Mouse (Mus musculus) kidney, adult 9 months (tissue): ENCODE measurements at regions not wholly inside any gene's neighbourhood (a gene's known extent, or its start where the extent isn't known, plus 50 kb on each side); places are given as distances from the start of the nearest gene placed in this dataset.

Experiments
- DNase-seq: peaks from one replicate; pipeline ENCODE4 v3.0.0; 2022

DNA sequence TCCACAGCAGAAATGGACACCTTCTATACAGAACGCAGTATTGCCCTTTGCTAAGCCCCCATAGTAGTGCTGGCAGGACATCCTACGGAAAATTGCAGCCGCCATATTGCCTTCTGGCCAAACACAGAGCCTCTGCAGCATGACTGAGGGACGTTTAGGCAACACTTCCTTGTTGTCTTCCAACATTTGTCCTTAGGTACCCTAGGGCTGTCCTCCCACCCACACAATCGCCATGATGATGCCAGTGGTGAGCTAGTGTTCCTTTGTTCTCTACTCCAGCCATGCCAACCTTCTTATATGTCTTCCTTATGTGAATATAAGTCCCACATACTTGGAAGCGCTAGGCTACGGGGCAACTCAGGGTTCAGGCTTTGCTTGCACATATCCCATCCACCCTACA lies 375.0 kb upstream of the Pik3r1 start:
- DNase-seq: no peak

DNA sequence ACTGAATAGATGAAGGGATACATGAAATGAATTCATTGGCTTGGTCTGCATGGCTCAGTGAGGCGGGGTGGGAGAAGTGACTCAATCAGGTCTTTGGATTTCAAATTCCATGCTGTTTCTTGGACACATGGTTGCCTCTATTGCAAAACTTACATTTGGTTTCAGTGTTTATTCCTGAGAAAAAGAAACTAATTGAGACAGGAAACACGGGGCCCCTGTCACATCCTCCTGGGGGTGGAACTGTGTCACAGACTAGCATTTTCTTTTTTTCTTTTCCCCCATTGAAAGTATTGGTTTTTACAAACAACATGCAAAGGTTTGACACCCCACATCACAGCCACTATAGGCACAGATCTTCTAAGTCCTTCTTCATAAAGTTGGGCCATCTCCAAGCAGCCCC lies 375.8 kb upstream of the Pik3r1 start:
- no peak for DNase-seq

DNA sequence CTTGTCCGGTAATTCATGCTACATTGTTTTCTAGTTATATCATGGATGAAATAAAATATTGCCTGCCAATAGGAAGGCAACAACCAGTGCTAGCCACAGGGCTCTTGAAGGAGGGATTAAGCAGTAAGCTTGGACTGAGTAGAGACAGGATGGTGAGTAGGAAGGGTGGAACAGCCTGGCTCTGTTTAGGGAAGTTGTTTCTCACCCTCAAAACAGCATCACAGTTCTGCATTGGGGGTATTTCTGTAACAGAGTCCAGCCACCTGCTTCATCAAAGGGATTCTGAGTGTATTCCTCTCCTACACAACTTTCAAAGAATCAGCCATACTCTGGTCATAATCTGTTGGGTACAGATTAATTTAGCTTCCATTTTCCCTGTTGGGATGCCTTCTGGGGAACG lies 380.0 kb upstream of the Pik3r1 start:
- DNase-seq: no peak

DNA sequence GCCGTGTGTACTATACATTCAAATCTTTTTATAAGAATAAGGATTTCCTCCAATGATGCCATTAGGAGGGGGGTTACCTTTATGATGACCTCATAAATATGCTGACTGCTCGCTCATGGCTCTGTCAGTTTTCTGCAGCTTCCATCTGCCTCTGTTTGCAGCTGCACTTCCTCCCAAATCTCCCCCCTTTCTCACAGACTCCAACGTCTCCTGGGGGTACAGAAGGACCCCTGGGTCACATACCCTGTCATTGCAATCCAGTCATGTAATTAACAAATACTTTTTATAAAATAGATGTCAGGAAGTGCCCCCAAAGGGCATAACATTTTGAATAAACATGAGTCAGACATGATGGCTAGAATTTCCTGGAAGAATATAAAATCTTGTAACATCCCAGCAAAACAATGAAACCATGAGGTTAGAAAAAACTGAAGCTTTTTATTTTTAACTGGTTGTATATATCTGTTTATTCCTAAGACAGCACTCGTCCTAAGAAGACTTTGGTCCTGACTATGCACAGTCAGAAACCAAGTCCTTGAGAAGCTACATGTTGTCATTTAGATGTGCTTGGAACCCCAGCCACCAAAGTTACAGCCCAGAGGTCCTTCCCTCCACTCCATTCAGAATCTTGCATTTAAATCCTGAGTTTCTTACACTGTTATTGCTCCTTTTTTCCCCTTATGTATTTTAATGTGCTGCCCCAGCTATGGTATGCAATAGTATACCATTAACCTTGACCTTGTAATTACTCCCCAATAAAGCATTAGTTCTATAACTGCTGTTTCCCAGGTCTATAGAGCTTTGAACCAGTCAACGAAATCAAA lies 386.0 kb upstream of the Pik3r1 start:
- DNase-seq: peak; percentile 26

DNA sequence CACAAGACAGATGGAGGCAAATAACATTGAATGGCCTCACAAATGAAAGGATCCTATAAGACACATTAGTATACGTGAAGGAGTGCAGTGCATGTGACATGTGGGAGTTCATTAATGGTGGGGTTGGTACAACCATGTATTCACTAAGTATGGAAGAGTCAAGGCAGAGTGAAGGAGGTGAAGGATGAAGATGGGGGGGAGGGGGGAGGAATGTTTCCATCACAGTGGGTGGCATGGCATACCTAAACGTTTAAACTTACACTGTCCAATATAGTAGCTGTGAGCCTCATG lies 386.5 kb upstream of the Pik3r1 start:
- DNase-seq: no peak

DNA sequence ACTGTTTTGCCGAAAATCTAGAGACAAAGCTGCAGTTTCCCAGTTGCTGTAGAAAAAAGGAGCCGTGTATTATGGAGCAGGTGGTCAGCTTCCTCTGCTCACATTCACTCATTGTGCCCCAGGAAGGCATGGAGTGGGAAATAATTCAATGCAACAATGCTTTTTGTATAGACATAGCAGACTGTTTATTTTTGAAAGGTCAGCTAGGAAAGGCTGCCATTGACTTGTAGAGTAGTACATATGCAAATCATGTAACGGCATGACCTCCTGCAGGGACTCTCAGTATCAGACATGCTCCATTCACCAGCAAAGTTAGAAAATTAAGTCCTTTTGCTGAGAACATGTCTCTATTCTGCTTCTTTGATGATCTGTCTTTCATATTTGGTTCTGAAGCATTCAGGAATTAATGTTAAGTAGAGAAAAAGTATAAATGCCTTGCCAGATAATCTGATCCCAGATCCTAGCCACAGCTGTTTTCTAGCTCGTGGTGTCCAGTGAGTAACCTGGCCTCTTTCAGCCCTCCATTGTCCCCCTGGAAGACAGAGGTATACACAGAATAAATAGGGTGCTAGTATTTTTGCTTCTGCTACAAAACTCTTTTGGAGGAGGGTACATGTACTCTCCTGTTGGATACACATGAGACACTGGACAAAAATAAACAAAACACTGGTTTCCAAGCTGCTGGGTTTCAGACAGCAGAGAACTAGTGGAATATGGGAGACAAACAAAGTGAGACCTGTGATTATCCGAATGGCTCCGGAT lies 389.5 kb upstream of the Pik3r1 start:
- no peak for DNase-seq

DNA sequence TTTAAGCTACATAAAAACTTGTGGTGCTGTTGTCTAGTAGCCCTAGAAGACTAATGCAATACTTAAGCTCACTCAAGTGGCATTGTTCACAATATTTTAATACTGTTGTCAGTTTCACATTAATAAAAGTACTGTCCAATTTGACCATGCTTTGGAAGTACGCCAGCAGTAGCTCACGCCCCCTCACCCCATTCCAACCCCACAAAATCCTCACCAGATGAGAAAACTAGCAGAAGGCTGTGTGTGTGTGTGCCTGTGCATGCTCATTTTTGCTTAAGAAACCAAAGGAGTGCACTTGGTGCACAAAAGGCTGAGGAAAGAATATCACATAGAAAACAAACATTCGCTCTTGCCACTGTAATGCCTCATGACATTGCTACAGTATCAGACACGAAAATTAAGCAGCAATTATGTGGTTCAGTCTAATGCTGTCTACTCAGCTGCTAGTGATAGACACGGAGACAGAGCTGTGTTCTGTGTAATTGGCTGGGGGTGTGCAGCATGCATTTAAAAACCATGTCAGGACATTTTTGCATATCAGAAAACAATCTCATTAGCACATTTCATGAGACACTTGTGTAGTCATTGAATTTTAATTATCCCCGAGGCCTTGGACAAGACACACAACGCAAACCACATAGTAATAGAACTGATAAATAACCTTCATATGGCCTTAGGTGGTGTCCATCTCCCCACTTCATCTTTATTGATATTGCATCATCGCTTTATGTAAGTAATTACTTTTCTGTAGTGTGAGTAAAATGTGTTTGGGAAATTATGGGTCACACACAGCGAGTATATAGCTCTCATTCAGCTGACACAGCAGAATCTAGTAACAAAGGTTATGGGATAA lies 405.6 kb upstream of the Pik3r1 start:
- DNase-seq: no peak

DNA sequence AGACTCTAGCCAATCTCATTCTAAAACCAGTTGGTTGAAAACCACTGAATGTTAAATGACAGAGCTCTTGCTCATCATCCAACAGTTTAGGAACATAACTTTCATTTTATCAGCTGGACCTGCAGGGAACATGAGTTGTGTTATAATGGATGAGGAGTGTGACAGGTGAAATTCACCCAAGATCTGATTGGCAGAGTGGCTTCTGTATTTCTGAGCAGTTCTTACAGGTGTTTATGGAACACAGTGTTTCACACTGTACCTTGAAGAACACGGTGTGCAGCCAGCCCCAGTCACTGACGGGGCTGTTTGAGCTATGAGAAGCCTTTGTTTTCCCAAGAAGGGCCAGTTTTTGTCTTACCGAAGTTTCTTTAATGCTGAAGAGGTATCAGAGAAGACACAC lies 406.4 kb upstream of the Pik3r1 start:
- DNase-seq: no peak

DNA sequence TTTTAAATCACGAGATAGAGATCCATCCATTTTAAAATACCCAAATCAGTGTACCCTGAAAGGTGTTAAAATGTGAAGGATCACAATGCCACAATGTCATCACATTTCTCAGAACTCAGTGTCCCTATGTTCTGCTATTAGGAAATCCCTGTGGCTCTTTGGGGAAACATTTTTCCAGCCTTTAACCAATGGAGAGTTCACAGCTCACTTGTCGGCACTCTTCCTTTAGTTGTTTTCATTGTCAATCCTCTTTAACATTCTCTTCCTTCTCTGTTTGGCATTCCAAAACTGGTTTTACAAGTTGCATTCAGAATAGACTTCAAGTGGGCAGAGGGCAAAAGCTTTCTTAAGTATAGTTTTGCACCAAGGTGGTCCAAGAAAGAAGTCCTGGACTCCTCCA lies 406.9 kb upstream of the Pik3r1 start:
- DNase-seq: no peak

DNA sequence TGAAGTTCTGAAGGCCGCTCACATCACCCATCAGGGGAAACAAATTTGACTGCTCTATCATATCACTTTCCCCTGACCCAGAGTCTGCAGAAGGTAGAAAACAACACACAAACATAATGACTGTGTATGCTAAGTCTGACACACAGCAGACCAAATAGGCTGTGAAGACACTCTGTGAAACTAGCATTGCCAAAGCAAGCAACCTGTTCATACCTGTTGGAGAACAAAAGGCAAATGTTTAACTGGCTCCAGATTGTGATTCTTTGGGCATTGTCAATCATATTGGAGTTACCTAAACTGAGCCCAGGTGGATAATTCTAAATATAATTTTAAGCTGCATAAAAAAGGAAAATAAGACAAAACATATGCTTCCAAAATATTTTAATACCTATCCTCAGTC lies 407.4 kb upstream of the Pik3r1 start:
- no peak for DNase-seq

DNA sequence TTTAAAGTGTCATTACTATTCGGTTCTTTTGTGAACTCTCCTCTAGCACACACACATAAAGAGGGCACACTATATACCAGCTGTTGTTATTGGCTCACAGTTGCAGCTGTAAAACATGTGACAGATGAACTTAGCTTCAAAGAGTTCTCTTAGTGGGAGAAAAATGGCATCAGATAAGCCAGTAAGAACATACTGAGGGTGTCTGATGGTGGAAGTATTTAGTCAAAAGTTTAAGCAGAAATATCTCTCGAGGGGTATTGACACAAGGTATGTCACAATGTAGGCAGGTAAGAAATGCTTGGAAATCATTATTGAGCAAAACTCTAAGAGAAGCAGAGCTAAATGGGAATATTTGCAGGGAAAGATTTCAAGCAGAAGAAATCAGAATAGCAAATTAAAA lies 408.4 kb upstream of the Pik3r1 start:
- no peak for DNase-seq

DNA sequence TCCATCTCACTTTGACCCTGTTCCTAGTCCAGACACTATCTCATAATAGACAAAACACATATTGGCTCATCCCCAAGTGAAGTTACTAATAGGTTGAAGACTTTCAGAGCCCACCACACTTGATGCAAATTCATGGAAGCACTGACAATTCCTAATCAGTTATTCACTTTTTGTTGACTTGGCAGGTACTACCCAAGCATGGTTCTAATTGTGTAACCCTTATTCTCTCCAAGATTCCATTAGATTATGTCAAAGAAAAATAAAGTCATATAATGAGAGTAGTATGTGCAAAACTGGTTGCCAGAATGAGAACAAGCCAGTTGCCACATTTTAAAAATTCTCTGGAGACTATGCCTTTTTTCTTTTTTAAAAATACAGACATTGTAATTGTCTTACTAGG lies 426.7 kb upstream of the Pik3r1 start:
- no peak for DNase-seq

DNA sequence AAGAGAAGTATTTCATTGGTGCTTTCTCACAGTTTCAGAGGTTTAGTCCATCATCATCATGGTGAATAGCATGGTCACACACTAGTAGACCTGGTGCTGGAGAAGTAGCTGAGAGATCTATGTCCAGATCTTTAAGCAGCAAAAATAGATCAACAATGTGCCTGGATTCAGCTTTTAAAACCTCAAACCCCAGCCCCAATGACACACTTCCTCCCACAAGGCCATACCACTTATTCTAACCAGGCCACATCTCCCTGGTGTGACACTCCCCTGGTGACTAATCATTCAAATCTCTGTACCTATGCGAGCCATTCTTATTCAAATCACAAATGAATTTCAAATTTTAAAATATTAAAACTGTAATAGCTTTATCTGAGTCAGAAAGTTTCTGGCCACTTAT lies 434.3 kb upstream of the Pik3r1 start:
- no peak for DNase-seq

DNA sequence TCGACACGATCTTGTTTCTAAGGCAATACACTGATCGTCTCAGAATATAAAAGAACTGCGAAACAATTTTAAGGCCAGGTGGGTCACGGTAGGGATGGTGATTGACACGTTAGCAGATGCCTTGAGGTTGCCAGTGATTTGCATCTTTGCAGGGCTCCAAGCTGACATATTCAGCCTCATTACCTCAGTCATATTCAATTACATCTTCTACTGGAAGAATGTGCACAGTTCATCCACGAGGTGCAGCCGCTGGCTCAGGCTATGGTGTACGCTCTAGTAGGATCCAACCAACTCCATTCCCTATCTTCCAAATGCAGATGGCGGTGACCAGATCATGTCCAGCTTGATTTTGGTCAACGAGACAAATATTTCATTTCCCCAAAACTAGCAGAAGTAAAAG lies 450.5 kb upstream of the Pik3r1 start:
- no peak for DNase-seq

DNA sequence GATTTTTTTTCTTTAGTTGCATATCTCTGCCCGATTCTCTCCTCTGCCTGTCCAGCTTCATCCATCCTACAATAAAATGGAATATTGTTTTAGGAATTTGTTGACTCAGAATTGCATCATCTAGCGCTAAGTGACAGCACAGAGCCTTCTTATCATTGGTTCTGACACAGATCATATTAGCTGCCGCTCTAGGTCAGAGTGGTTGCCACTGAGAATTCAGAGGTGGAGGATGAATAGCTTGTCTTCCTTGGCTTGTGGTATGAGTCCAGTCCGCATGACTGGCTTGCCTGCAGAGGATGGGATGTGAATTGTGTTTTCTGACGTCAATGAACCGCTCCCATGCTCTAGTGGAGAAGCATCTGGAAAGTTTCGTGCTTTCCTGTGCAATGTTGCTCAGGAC lies 462.3 kb upstream of the Cd180 start:
- peak; percentile 8 for DNase-seq

DNA sequence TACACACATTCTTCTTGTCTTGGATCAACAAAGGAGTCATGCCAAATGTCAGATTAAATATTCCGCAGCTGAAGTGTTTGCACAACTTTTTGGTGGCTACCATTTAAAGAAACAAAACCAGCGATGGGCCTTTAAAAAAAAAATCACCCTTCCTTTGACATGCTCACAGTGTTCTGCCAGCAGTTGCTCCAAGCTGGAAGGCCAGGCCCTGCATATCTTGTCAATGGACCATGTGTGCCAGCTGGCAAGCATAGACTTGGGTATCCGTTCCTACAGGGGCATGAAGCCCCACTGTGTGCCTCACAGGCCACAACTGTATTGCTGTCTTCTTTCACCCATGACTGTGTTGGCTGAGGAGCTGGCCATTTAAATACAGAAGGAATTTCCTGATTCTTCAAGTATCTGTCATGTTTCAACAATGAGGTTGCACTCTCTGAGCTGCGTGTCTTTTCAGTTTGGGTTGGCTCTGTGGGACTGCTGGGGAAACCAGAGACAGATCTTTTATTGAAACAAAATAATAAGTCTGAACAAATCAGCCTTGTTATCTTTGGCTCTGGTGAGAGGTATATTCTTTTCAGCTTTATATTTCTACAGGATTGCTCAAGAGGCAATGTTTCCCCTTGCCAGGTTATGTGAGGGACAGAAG lies 460.9 kb upstream of the Cd180 start:
- DNase-seq: peak; percentile 15

DNA sequence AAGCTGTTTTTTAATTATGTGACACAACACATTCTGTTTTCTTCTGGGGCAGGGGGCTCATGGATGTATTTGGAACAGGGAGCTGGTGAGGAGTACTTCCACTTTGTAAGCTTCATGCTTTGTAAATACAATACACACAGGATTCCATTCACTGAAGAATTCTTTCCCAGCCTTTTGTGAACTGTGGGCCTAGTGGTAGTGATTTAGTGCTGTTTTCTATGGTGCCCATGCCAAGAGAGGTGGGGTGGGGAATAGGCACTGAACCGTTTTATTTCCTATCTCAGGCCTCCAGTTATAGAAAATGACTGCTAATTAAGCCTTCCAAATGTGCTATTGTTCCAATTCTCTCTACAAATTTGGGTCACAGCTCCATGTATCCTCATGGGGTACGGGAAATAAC lies 442.5 kb upstream of the Cd180 start:
- DNase-seq: no peak

DNA sequence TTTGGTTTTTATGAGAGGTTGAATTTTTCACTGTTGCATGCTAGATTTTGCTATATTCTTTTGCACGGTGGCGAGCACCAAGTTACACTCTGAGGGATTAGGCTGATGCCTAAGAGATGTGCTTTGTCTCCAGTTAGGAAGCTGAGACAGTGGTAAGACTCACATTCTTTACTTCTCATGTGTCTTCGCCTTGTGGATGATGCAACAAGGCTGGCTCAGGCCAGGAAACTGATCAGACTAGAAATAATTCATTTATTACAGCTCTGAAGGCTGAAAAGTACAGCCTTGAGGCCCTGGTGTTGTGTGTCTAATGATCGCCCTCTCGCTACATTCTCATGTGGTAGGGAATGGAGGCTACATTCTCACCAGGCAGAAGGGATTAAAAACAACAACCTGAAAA lies 441.6 kb upstream of the Cd180 start:
- DNase-seq: no peak

DNA sequence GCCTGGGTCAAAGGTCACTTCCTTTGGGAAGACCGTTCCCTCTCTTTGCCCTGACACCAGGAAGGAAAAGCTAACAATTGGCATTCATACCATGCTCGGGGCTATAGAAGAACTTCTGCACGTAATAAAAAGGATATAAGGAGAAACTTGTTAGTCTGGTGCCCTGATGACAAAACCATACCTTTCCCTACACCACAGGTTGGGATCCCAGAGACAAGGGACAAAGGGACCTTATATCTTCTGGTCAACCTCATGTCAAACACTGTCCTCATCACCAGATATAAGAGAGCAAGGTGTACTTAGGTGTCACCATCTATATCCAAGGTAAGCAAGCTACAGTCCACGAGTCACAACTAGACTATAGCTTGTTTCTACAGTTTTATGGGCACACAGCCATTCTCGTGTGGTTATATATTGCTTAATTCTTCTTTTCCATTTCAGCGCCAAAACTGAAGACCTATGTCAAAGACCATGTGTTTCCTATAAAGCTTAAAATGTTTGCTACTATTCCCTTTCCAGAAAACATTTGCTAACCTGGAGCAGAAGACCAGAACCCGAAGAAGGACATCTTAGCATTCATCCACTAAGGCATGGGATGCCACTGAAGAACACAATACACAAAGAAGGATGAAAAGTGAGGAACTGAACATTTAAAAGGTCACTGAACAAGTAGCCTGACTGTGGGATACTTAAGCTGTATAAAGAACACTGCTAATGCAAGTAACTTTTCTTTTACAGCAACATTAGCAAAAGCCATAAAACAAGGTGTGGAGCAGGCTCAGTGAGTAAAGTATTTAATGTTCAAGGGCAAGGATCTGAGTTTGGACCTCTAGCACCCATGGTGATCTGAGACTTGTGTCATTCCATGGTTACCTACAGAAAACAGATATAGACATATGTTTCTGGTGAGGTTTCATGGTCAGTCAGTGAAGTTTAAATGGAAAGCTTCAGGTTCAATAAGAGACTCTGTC lies 437.7 kb upstream of the Cd180 start:
- no peak for DNase-seq

DNA sequence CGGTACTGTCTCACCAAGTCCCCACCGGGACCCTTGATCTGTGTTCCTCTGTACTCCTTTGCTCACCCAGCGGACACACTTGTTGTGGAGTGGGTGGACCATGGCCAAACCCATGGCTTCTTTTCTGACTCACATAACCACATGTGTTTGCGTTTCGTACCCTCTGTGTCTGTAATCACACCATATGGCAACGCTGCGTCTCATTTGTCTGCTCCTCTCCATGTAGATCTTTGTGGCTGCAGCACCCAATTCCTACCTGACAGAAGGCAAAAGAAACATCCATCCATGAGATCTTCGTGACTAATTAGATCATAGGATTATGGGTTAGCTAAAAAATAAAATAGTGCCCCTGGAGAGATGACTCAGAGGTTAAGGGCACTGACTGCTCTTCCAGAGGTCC lies 435.2 kb upstream of the Cd180 start:
- DNase-seq: no peak

DNA sequence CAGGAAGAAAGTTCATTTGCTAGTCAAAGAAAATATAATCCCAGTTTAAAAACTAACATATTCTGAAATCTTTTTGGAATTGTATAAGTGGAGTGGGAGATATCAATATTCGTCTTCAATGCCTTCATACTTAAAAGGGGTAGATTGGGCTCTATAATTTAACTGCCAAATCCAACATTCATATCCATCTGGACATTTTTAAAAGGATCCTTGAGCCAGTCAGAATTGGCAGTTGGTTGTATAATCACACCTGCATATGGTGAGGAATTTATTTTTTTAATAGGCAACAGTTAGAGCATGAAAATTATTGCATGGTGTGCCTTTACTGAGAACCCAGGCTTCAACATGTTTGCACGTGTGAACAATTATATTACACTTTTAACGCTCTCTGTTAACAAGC lies 419.5 kb upstream of the Cd180 start:
- DNase-seq: no peak

DNA sequence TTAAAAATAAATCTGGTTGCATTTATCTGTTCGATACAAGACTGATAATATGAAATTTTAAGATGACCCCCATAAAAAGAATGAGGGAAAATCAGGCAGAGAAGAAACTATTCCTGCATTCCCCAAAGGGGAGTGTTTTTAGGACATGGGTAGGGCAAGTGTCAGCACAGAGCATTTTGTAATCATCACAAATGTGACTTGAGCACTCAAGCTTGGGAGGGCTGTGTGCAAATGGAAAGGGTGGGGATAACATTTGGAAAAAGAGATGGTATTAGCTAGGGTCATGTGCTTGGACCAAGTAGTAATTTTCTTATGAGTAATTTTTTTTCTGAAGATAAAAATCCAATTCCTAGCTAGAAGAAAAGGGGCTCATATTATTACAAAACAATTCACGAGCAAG lies 418.1 kb upstream of the Cd180 start:
- no peak for DNase-seq
